Mouse (Mus musculus) heart, embryonic 12.5 days (tissue): ENCODE measurements around the gene Tiparp. TPM values are rescaled to one million over a fixed set of nuclear protein-coding genes. Genes with fewer than 3 reads are reported as not detected.

Experiments used
- ATAC-seq: fragments of 200-750 bp; cut with Nextera tagmentation; 2 replicates; pipeline ENCODE4 v1.8.0; 2017; ENCODE audit warnings: moderate TSS enrichment, moderate library complexity; ENCODE audit not compliant: insufficient number of reproducible peaks, low FRiP score
- H3K27ac ChIP-seq: fragments of 300-500 bp; sonication (generic); 2 replicates; pipeline ENCODE4 v1.5.1; 2016; ENCODE audit warnings: mild to moderate bottlenecking, moderate library complexity; ENCODE audit not compliant: poor library complexity, severe bottlenecking
- H3K27me3 ChIP-seq: fragments of 300-500 bp; sonication (generic); replicated peaks from 2 replicates; pipeline ENCODE4 v1.6.1; 2016; ENCODE audit warnings: mild to moderate bottlenecking, moderate library complexity
- H3K36me3 ChIP-seq: fragments of 300-500 bp; sonication (generic); 2 replicates; pipeline ENCODE4 v1.6.1; 2016; ENCODE audit warnings: mild to moderate bottlenecking, moderate library complexity
- H3K4me1 ChIP-seq: fragments of 300-500 bp; sonication (generic); replicated peaks from 2 replicates; pipeline ENCODE4 v1.6.1; 2016; ENCODE audit warnings: mild to moderate bottlenecking
- H3K4me2 ChIP-seq: fragments of 300-500 bp; sonication (generic); 2 replicates; pipeline ENCODE4 v1.6.1; 2016; ENCODE audit warnings: mild to moderate bottlenecking, moderate library complexity
- H3K4me3 ChIP-seq: fragments of 300-500 bp; sonication (generic); 2 replicates; pipeline ENCODE4 v1.5.1; 2016; ENCODE audit warnings: mild to moderate bottlenecking
- H3K9ac ChIP-seq: fragments of 300-500 bp; sonication (generic); 2 replicates; pipeline ENCODE4 v1.6.1; 2016; ENCODE audit warnings: mild to moderate bottlenecking, moderate library complexity
- H3K9me3 ChIP-seq: fragments of 300-500 bp; sonication (generic); replicated peaks from 2 replicates; pipeline ENCODE4 v1.6.1; 2016; ENCODE audit warnings: mild to moderate bottlenecking, moderate library complexity
- WGBS: fragments of 180-500 bp; shearing (Covaris S2); methylation state at CpG from one replicate; pipeline ENCODE4 v1.1.7; 2016; 5-methylcytosine and 5-hydroxymethylcytosine counted together
- polyA plus RNA-seq: library from polyadenylated mRNA; unstranded; fragments of >200 nt; fragmentation: Nextera tagmentation; extraction: Ambion mirVana; gene quantifications from 2 replicates; pipeline ENCODE4 v1.2.1, GENCODE M21; 2016

Tiparp gene
- polyA plus RNA-seq, 1 experiment from 2014 or later = 36.3 TPM

DNA sequence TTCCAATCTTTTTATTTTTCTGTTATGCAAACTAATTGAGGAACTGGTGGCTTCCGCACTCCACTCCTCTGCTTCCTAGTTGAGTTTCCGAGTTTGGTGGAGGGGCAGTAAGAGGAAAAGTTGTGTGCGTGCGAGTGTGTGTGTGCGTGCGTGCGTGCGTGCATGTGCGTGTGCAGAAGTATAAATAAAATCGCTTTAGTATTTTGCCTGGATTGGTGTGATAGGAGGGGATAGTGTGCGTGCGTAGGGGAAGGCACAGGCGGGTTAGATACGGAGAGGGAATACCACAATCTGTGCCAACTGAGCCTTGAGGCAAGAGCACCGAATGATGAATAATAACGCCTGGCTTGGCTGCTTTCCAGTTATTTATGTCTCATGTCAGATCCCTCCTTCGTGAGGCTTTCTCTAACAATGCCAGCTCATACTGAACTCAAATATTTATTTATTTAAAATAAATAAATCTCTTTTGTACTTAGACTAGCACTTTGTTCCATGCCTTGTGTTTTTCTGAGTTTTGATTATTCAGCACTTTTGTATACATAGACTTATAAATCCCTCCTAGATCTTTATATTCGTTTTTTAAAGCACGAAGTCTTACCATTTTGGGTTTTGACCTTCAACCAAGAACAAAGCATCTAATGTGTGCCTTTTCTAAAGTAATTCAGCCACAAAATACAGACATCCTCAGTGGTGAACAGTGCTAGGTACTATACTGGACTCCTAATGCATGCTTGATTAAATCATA, 1.4 kb downstream of the Tiparp start:
- no peak for ATAC-seq

DNA sequence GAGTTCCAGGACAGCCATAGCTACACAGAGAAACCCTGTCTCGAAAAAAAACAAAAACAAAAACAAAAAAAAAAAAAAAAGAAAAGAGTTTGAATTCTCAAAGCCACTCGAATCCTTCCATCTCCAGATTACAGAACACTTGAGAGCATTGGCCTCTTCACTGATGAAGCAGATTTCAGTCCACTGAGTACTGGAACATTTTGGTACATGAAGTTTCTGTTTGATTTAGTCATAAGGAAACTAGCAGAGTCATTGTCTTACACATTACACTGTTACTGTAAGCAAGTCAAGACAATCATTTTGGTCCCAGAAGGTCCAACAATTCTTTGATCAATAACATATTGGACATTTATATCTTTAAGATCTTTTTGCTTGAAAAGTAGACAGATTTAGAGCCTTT, 4.8 kb downstream of the Tiparp start:
- no peak overlapping the region for H3K9ac ChIP-seq
- H3K27me3 ChIP-seq = no peaks in the 10 kb centered on the region
- H3K36me3 ChIP-seq = peaks cover 13% of the 10 kb centered on the region
- no peak for ATAC-seq
- H3K27ac ChIP-seq = no peak overlapping the region
- H3K4me2 ChIP-seq = no peak overlapping the region
- no peaks in the 10 kb centered on the region for H3K9me3 ChIP-seq
- WGBS = 77% methylated on average over 2 of the region's 2 CpGs
- peaks cover 10% of the 10 kb centered on the region for H3K4me1 ChIP-seq
- H3K4me3 ChIP-seq = no peak overlapping the region

More for the DNA sequence above, 1.4 kb downstream of the Tiparp start:
- Histone ChIP-seq H3K4me2 (peak overlapping the region; percentile 74), H3K36me3 (peaks cover 13% of the 10 kb centered on the region), H3K27ac (peak overlapping the region; percentile 98), H3K4me3 (peak overlapping the region; percentile 91), H3K9ac (peak overlapping the region; percentile 98), H3K9me3 (no peaks in the 10 kb centered on the region), H3K4me1 (peaks cover 7% of the 10 kb centered on the region), H3K27me3 (no peaks in the 10 kb centered on the region)
- 2% methylated on average over 19 of the region's 19 CpGs for WGBS

GRCm38 (mm10) chr3:65533598-65533997, 5.4 kb downstream of the Tiparp start:
- H3K4me1 ChIP-seq = peaks cover 10% of the 10 kb centered on the region
- no peak for ATAC-seq
- no peaks in the 10 kb centered on the region for H3K27me3 ChIP-seq
- H3K9ac ChIP-seq = no peak overlapping the region
- no peaks in the 10 kb centered on the region for H3K9me3 ChIP-seq
- H3K4me2 ChIP-seq = no peak overlapping the region
- H3K27ac ChIP-seq = no peak overlapping the region
- 34% methylated on average over 3 of the region's 3 CpGs for WGBS
- H3K36me3 ChIP-seq = peaks cover 13% of the 10 kb centered on the region
- no peak overlapping the region for H3K4me3 ChIP-seq

- no peak for ATAC-seq
- Histone ChIP-seq H3K4me1 (peaks cover 10% of the 10 kb centered on the region), H3K27ac (no peak overlapping the region), H3K9ac (no peak overlapping the region), H3K36me3 (peaks cover 13% of the 10 kb centered on the region), H3K4me3 (no peak overlapping the region), H3K9me3 (no peaks in the 10 kb centered on the region), H3K4me2 (no peak overlapping the region), H3K27me3 (no peaks in the 10 kb centered on the region)
- whole genome bisulfite sequencing = 57% methylated on average over 2 of the region's 2 CpGs
These were observed 6.3 kb downstream of the Tiparp start for GRCm38 (mm10) chr3:65534488-65534887.

DNA sequence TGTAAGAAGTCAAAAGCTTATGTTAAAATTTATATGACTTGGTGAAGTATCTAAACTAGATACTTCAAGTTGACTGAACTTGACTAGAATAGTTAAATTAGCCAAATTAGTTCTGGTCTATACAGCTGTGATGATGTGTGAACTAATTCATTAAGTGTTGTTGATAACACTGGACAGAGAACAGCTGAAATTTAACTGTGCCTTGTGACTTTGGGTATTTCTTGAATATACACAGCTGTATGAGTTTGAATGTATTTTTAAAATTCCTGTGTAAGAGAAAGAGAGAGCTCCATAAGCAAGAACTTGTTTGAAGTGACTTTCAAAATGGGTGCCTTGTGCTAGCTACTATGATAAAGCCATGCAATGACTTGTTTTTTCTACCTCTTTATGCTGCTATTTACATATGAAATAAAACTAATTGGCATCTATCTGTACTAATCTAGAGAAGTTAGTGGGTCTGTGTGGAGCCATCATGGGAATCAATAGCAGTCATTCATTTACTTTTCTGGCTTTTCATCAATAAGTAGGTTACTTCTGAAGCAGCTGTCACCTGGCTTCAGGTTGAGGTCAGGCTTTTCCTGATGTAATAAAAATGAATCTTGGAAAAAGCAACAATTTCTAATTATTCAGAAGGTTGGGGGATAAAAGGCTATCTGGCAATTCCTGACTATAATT, 7.0 kb downstream of the Tiparp start:
- Histone ChIP-seq H3K4me1 (peaks cover 10% of the 10 kb centered on the region), H3K4me2 (no peak overlapping the region), H3K27ac (no peak overlapping the region), H3K36me3 (peaks cover 13% of the 10 kb centered on the region), H3K27me3 (no peaks in the 10 kb centered on the region), H3K4me3 (no peak overlapping the region), H3K9me3 (no peaks in the 10 kb centered on the region), H3K9ac (no peak overlapping the region)
- no peak for ATAC-seq

- Histone ChIP-seq H3K4me1 (peaks cover 10% of the 10 kb centered on the region), H3K27ac (no peak overlapping the region), H3K9me3 (no peaks in the 10 kb centered on the region), H3K4me2 (no peak overlapping the region), H3K36me3 (peaks cover 7% of the 10 kb centered on the region), H3K27me3 (no peaks in the 10 kb centered on the region), H3K9ac (no peak overlapping the region), H3K4me3 (no peak overlapping the region)
- ATAC-seq = no peak
- 82% methylated on average over 1 of the region's 1 CpGs for WGBS
These were observed 9.1 kb downstream of the Tiparp start for GRCm38 (mm10) chr3:65537288-65537687.

DNA sequence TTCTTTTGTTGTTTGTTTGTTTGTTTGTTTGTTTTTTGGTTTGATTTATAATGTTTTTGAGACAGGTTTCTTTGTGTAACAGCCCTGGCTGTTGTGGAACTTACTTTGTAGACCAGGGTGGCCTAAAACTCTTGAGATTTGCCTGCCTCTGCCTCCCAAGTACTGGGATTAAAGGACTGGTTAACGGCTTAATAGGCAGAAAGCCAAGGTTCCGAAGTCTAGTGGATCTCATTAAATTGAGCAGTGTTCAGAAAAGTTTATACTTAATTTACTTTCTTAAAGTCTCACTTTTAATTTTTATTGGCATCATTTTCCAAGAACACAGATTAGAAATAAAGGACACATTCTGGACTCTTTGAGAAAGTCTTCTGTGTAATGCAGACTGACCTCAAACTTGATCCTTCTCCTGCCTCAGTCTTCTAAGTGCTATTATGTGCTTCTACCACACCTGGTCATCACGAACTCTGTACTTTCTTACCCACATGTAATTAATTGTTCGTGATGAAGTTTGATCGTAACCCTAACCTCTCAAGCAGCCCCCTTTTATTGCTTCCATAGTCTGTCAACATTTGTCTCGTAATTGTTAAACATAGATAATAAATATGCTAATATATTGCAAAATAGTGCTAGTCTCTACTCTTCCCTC, 12.8 kb downstream of the Tiparp start:
- peaks cover 10% of the 10 kb centered on the region for H3K4me1 ChIP-seq
- H3K9ac ChIP-seq = no peak overlapping the region
- WGBS = 85% methylated on average over 6 of the region's 6 CpGs
- H3K4me2 ChIP-seq = no peak overlapping the region
- H3K9me3 ChIP-seq = no peaks in the 10 kb centered on the region
- H3K27me3 ChIP-seq = no peaks in the 10 kb centered on the region
- no peak overlapping the region for H3K4me3 ChIP-seq
- no peak overlapping the region for H3K27ac ChIP-seq
- ATAC-seq = no peak
- H3K36me3 ChIP-seq = no peaks in the 10 kb centered on the region

GRCm38 (mm10) chr3:65541552-65541935, 13.3 kb downstream of the Tiparp start:
- no peak overlapping the region for H3K9ac ChIP-seq
- H3K4me3 ChIP-seq = no peak overlapping the region
- peaks cover 10% of the 10 kb centered on the region for H3K4me1 ChIP-seq
- ATAC-seq = no peak
- H3K36me3 ChIP-seq = no peaks in the 10 kb centered on the region
- 12% methylated on average over 4 of the region's 4 CpGs for WGBS
- no peak overlapping the region for H3K4me2 ChIP-seq
- H3K27ac ChIP-seq = no peak overlapping the region
- no peaks in the 10 kb centered on the region for H3K9me3 ChIP-seq
- no peaks in the 10 kb centered on the region for H3K27me3 ChIP-seq

DNA sequence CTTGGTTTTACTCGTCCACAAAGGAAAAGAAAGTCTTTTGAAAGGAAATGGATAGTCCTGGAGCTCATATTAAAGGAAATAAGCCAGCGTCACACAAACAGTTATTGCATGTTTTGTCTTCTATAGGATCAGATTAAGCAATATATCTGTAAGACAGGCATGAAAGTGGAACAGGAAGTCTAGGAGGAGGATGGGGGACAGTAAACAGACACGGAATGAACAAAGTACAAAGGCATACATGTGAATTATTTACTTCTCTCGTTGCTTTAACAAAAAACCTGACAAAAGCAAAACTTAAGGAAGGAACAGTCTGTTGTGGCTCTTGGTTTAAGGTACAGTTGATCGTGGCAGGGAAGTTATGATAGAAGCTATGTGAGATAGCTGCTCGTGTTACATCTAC, 21.6 kb downstream of the Tiparp start:
- no peaks in the 10 kb centered on the region for H3K9me3 ChIP-seq
- WGBS = 74% methylated on average over 6 of the region's 6 CpGs
- no peak overlapping the region for H3K4me3 ChIP-seq
- H3K4me1 ChIP-seq = no peaks in the 10 kb centered on the region
- no peak overlapping the region for H3K9ac ChIP-seq
- H3K27me3 ChIP-seq = no peaks in the 10 kb centered on the region
- H3K4me2 ChIP-seq = no peak overlapping the region
- H3K27ac ChIP-seq = no peak overlapping the region
- ATAC-seq = no peak
- H3K36me3 ChIP-seq = peaks cover 9% of the 10 kb centered on the region

DNA sequence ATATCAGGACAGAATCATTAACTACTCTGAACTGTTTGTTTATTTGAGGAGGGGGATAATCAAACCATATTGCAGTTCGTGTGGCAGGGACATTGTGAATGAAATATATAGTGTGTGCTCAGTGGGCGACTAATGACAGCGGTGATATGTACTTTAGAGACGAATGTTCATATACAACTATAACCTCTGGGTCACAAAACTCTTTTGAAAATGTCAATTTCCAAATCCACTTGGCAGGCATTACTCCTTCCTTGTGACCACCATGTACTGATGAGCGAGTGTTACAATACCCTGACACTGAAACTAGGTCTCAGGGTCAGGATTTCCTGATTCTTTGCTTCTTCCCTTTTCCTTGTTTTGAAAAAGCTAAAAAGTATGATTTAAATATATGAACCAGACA, 22.9 kb downstream of the Tiparp start:
- WGBS = 90% methylated on average over 5 of the region's 5 CpGs
- Histone ChIP-seq H3K9me3 (no peaks in the 10 kb centered on the region), H3K4me3 (no peak overlapping the region), H3K27ac (no peak overlapping the region), H3K4me2 (no peak overlapping the region), H3K27me3 (no peaks in the 10 kb centered on the region), H3K4me1 (no peaks in the 10 kb centered on the region), H3K36me3 (peaks cover 9% of the 10 kb centered on the region), H3K9ac (no peak overlapping the region)
- ATAC-seq = no peak

GRCm38 (mm10) chr3:65554633-65555032, 26.4 kb downstream of the Tiparp start:
- Histone ChIP-seq H3K4me3 (no peak overlapping the region), H3K36me3 (peaks cover 9% of the 10 kb centered on the region), H3K4me1 (0 out of 2 replicates have a peak, but pooled peaks cover 6% of the 10 kb centered on the region), H3K9me3 (no peaks in the 10 kb centered on the region), H3K27me3 (no peaks in the 10 kb centered on the region), H3K4me2 (no peak overlapping the region), H3K27ac (no peak overlapping the region), H3K9ac (no peak overlapping the region)
- ATAC-seq = no peak
- 90% methylated on average over 2 of the region's 2 CpGs for WGBS
